Mouse (Mus musculus) CD8-positive naive resting alpha-beta T cell, adult 2 months (primary cell): ENCODE data around the gene Spata25.
"Not testable (repeated sequence)": the region's sequence is repeated elsewhere in the genome, so short reads cannot be mapped to it uniquely, and the experiment has no call there.

Source experiments
- DNase-seq, 2 experiments: peaks; one replicate each; pipeline ENCODE4 v3.0.0; 2022; ENCODE audit warnings: low read depth in 2 of 2, low spot score in 2 of 2

The Spata25 gene

DNA sequence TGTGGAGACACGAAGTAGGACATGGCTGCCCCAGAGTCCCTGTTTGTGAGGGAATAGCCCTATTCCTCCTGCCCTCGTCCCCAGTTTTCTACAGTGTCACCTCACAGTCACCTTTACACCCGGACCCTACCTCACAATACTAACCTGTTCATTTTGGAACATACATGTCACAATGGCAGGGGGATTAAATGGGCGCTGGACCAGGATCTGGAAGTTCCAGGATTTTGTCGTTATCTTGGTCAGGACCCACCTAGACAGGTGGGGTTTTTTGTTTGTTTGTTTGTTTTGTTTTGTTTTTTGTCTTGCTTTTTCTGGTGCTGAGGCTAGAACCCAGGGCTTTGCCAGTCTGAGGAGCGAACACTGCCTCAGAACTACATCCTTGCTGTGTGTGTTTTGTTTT lies at the start of gene Spata25:
Gene Spata25, minus strand, starts transcription at position 101 of the 400 bp plus-strand sequence.
- no peak for DNase-seq

DNA sequence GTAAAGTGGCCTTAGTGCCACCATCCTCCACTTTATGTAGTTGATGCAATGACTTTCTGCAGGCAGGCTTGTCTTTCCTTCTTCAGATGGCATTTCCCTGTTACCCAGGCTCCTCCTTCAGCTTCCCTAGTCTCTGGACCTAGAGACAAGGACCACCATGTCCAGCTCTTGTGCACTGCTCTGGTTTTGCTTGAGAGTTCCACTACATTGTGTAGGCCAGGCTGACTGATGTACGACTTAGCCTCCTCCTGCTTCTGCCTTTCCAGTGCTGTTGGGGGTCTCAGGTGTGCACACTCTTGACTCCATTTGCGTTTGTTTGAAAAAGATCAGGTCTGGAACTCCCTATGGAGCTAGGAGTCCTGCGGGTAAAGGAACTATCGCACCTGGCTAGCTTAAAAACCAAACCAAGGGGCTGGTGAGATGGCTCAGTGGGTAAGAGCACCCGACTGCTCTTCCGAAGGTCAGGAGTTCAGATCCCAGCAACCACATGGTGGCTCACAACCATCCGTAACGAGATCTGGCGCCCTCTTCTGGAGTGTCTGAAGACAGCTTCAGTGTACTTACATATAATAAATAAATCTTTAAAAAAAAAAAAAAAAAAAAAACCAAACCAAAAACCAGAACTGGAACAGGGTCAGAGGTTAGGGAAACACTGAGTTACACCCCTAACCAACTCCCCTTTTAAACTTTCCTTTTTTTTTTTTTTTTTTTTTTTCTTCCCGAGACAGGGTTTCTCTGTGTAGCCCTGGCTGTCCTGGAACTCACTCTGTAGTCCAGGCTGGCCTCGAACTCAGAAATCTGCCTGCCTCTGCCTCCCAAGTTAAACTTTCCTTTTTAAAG lies 49.3 kb upstream of the Spata25 start:
- not testable (repeated sequence) for DNase-seq

DNA sequence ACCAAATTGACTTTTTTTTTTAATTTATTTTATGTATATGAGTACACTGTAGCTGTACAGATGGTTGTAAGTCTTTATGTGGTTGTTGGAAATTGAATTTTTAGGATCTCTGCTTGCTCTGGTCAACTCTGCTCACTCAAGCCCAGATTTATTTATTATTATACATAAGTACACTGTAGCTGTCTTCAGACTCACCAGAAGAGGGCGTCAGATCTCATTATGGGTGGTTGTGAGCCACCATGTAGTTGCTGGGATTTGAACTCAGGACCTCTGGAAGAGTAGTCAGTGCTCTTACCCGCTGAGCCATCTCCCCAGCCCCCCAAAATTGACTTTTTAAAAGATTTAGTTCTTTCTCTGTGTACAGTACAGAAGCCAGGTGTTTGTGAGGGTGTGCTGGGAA lies 47.3 kb upstream of the Spata25 start:
- not testable (repeated sequence) for DNase-seq

DNA sequence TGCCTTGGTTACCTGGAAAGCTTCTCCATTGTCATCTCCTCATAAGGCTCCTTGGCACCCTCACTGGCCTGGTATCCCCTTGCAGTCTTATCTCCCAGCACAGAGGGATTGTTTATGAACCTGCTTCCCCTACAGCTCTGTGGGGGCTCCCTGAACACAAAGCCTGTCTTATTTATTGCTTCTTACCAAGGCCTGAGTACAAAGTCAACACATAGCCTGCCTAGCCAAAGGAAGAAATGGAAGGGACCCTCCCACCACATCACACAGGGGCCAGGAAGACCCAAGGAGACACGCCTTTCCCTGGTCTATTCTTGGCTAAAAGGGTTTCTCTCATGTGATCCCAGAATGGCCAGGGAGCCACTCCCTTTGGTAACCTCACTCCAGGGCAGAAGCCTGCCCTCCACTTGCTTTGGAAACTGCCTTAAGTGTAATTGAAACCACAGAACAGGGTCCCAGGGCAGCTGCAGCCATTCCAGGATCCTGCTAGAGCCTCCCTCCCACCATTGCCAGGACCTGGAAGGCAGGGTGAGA lies 46.0 kb upstream of the Spata25 start:
- no peak for DNase-seq

DNA sequence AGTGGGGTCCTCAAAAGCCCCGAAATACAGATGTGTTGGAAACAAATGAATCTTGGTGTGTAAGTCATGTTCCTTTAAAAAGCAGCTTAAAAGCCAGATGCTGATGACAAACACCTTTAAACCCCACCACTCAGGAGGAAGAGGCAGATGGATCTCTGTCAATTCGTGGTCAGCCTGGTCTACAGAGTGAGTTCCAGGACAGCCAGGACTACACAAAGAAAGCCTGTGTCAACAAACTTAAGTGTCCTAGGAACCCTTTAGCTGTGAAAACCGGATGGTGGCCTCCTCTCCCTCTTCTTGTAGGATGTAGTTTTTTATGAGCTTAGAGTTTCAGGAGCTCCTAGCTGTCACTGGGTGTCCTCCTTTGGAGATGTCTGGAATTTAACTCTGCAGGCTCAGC lies 45.3 kb upstream of the Spata25 start:
- DNase-seq = no peak

DNA sequence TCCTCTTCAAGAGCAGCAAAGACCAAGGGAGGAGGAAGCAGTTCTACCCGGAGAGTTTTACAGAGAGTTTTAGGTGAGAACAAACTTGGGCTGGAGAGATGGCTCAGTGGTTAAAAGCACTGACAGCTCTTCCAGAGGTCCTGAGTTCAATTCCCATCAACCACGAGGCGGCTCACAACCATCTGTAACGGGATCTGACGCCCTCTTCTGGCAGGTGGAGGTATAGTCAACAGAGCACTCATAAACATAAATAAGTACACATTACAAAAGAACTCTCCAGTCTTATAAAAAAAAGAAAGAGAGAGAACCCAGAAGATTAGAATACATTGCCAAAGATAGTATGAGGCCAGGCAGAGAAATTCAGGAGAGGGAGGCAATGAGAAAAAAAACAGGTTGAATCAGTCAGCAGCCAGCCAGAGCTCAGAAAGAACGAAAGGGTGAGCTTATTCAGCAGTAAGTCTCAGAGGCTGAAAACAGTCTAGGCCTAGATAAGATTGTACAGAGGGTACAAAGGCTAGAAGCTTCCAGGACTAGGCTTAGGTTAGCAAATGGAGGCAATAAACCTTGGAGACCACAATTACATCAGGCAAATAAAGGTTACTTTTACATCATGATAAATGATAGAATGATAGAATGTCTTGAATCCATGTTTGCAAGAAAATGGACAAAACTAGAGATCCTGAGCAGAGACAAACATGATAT lies 43.4 kb upstream of the Spata25 start:
- DNase-seq = no peak

DNA sequence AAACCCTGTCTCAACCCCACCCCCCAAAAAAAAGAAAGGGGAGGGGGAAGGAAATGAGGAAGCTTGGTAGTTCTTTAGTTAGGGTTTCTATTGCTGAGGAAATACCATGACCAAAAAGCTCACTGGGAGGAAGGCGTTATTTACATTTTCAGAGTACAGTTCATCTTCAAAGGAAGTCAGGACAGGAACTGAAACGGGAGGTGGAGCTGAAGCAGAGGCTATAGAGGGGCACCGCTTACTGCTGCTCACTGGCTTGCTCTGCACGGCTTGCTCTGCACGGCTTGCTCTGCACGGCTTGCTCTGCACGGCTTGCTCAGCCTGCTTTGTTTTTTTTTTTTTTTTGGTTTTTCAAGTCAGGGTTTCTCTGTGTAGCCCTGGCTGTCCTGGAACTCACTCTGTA lies 40.2 kb upstream of the Spata25 start:
- DNase-seq = no peak

DNA sequence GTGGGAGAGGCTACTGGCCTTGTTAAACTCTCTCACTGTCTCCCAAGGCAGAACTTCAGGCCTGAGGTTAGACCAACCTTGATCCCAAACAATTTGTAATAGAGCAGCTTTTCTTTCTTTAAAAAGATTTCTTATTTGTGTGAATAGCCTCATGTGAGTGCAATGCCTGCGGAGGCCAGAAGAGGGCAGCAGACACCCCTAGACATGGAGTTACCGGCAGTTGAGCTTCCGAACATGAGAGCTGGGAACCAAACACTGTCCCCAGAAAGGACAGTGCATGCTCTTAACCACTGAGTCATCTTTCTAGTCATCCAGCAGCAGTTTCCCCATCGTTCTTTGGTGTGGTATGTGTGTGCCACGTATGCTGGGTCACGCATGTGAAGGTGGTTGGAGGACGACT lies 39.2 kb upstream of the Spata25 start:
- no peak for DNase-seq

DNA sequence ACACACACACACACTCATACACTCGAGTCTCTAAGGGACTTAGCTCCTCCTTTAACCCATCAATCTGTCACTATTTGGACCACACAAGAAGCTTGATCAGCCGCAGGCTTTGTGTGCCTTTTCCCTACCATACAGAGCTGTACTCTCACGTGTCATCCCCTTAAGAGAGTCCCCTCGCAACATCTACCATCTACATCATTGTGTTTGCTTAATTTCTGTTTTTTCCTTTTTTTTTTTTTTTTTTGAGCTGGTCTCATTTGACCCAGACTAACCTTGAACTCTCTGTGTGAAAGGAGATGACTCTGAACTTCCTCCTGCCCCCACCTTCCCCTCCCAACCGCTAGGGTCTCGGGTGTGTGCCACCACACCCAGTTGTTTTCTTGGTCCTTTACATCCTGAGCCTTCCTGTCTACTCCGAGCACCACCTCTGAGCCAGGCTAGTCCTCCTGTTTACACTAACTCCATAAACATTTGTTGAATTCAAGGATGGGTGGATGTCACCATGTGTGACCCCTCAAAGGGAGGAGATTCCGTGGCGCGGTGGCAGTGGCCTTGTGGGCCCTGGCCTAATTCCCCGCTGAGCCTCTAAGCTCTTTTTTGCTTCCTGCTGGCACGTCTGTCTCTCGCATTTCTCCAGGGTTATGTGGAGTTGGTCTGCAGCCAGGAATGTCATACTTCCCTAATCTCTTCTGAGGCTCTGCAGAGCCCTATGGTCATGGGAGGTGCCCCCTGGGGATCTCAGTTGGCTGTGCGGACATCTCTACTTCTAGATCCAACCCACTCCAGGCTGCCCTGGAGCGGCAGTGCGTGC lies 38.6 kb upstream of the Spata25 start:
- DNase-seq = peak; percentile 21 to 44

DNA sequence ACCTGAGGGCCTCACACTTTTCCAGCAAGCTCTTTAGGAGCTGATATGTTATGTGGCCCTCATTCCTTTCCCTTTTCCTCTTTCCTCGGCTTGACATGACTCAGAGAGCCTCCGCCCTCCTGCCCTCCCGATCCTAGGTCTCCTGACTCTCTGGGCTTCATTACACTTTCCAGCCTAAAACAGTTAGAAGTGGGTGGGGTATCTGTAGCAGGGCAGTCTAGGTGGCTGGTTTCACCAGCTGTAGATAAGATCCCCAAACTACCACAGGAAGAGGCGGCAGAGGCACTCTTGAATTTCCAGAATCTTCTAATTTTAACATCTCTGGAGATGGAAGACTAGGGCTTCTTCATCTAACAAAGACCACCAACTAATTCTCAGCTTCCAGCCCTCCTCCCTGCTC lies 36.3 kb upstream of the Spata25 start:
- no peak for DNase-seq

DNA sequence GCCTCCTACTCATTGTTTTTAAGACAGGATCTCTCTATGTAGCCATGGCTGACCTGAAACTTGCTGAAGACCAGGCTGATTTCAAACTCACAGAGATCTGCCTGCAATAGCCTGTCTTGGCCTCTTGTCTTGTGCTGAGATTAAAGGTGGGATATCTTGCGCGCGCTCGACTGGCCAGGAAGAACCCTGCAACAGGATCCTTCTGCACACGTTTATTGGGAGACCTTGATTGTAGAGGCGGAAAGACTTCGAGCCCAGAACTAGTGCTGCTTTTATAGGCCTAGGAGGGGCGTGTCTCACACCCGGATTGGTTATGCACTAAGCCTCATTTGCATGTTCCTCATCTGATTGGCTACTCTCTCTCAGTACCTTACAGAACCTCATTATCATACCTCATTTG lies 35.1 kb upstream of the Spata25 start:
- DNase-seq = not testable (repeated sequence)

DNA sequence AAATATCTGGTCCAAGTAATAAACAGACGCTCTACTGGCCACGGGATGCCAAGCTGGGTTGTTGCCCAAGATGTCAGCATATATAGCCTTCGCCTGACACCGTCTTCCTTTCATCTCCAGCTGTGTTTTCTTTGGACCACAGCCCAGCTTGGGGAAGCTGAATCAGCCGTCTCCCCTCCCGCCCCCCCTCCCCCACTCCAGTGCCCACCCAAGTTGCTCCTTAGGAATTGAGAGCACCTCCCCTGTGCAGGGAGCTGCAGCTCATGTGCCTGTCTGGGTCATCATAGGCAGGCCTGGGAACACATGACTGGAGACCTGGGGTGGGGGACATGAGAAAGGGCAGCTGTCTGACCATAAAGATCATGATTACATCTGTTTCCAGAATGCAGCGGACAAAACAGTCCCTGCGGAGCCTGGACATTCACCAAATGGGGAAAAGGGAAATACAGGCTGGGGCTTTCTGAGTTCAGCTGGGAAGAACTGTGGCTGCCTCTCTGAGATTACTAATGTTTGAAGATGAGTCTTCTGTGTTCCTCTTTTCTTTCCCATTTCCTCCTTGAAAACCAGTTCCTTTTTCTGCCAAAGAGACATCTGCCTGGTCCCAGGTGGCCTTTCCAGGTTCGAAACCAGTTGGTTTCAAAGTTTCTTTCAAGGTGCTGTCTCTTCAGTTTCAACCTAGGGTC lies 34.0 kb upstream of the Spata25 start:
- DNase-seq = no peak

DNA sequence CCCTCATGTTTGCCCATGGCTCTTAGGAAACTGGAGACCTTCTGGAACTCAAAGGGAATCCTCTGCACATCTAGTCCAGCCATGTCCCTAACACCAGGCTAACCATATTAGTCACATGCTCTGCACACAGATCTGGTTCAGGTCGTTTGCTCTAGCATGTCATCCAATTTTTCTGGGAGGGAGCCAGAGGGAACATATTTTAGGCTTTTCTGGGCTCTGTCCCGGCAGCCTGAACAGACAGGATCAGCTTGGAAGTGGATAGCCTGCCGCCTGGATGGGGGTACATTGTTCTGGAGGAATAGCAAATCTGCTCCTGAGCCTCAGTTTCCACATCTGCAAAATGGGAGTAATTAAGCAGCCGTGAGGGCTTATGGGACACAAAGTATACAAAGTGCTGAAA lies 32.8 kb upstream of the Spata25 start:
- no peak for DNase-seq

DNA sequence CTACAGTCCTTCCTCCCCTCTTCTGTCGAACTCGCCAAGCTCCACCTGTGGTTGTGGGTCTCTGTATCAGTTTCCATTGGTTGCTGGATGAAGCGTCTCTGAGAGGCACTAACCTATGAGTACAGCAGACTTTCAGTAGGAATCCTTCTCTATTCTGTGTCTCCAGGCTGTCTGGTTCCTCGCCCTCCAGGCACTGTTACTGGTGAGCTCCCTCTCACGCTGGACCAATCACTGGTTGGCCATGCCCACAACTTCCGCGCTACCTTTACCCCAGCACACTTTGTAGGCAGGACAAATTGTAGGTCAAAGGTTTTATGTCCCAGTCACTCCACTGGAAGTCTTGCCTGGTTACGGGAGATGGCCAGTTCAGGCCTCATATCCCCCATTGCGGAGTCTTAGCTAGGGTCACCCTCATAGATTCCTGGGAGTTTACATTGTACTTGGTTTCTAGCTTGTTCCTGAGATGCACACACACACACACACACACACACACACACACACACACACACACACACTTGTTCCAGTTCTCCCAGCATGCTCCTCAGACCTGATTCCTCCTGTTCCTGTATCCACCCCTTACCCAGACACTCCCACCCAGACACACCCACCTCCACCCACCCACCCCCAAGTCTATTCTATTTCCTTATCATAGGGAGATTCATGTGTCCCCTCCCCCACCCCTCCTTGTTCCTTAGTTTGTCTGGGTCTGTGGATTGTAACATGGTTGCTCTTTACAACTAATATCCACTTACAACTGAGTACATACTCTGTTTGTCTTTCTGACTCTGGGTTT lies 31.5 kb upstream of the Spata25 start:
- no peak for DNase-seq

DNA sequence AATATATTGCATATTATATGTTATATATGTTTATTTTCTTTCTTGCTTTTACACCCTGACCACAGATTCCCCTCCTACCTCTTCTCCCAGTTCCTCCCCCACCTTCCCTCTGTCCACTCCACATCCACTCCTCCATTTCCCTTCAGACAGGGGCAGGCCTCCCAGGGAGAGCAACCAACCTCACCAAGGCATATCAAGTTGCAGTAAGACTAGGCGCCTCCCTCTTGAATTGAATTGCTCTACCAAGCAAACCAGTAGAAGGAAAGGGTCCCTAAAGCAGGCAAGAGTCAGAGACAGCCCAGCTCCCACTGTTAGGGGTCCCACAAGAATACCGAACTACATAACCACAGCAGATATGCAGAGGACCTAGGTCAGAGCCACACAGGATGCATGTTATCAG lies 30.8 kb upstream of the Spata25 start:
- DNase-seq = no peak

DNA sequence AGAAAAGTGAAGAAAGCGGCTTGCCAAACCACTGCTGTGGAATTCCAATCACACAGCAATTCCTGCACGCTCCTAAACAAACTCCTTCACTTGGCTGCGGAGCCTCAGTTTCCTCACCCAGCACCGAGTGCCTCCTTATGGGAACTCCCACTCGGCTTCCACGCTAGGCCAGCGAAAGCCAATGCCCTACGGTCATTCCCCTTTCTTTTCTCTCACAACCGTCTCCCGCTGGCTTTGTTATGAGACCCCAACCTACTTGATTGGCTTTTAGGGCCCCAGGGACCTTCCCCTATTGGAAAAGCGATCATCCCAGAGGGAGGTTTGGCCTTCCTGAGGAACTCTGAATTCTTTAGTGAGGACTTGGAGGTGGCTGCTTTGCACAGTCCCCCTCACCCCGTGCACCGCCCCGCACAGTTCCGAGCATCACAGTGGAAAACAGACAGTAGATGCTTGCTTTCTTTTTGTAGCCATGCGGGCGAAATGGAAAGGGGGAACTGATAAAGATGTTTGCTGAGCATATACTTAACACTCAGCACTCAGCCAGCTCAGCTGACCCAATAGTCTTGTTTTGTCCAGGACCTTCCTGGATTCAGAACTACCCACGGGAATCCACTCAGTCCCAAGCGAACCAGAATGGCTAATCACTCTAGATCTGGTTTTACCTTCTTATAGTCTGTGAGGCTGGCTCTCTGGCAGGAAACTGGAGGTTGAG lies 29.7 kb upstream of the Spata25 start:
- DNase-seq = no peak

DNA sequence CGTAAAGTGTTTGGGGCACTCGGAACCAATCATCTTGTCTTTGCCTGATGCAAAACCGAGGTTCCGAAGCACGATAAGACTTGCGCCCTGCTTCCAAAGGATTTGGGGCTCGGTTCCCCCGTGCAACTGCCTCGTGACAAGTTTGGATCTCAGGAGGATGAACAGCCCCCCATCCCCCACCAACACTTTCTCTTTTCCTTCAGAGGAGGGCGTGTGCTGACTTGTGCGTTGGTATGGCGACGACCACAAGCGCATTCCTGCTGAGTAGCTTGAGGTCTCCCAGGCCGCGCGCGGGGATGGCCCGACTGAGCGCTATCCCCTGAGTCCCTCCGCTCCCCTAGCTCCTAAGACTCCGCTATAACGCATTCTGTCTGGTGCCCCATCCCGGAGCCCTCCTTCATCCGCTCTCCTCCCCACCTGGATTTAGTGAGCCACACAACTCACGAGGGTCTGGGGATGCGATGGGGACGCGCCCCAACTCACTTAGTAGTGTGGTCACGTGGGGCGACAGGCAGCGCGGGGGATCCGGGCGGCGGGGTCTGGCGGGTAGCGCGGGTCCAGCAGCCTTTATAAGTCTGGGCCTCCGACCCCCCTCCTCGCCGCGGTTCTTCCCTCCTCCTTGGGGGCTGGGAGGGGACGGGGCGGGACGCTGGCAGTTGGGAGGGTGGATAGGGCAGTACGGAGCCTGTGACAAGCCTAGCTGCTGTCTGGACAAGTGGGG lies 28.9 kb upstream of the Spata25 start, which contains the start of gene Pltp:
Gene Pltp, minus strand, starts transcription at position 611 of the 721 bp plus-strand sequence.
- peak in 1 of 2 experiments; percentile 36 for DNase-seq

DNA sequence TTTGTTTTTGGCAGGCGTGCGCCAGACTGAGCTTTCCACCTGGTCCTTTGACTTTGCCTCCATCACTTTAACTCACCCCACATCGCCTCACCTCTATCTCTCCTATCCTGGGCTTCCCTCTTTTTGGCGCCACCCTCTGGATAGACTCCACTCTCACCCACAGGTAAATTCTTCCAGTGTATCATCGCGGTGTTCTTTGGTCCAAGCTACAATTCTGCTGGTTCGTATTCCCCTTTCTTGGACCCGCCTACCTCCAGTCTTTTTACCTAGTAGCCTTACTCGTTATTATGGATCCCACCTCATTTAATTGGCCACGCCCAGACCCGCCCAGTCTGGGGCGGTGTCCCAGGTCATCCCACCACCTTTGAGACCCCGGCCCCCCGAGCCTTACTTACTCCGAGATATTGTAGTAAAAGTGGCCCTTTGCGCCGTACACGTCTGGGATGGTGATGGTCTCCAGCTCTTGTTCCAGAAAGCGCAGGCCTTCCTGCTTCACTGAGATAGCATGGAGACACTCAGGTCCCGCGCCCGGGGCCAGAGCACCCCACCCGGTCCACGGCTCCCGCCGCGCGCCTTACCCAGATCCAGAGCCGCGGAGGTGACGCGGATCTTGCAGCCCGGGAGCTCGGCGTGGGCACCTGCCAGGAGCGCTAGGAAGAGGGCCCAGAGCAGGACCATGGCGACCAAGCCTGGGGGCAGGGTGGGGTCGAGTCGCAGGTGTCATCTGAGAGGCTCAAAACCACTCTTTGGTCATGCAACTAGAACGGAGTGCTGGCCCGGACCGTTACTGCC lies 28.2 kb upstream of the Spata25 start:
- DNase-seq = no peak
